8 mouse cellular contexts compared by ENCODE assay signal in genomic region chr13:78427141-78428083, GRCm38 (mm10).
DNase-seq lines count a peak whose midpoint lies in the region; ATAC-seq and TF ChIP-seq lines count a peak whose summit lies in the region.

No protein-coding gene starts in this region.

- 25% methylated on average over 24 of the region's 24 CpGs for WGBS in lung, adult 2 months

- TF ChIP-seq CTCF in lung, adult 2 months (IDR thresholded peaks at IDR 0.05; ENCODE audit: insufficient read depth, low read length), result no peak

- H3K4me1 ChIP-seq in lung, adult 2 months (ENCODE audit: control insufficient read depth, insufficient read depth, low read length), result no peaks in the 10 kb centered on the region

- peak overlapping the region; percentile 29 for H3K4me3 ChIP-seq in lung, adult 2 months (replicated peaks; ENCODE audit: extremely low read depth, low read depth, low read length)

- no peak for TF ChIP-seq POLR2A in lung, adult 2 months (IDR thresholded peaks at IDR 0.05; ENCODE audit: borderline replicate concordance, extremely low read depth, low read depth, low read length)

- peak; percentile 42 to 75 for ATAC-seq in hematopoietic stem cell, adult 5-6 weeks (replicated peaks in 1 of 2; ENCODE audit: insufficient read depth in 1 of 2, low FRiP score in 2 of 2, low TSS enrichment in 1 of 2, low read depth in 1 of 2, poor library complexity in 2 of 2, severe bottlenecking in 2 of 2)
- ATAC-seq in megakaryocyte progenitor cell, adult 5-6 weeks (replicated peaks; ENCODE audit: poor library complexity), result 0 out of 2 replicates have a peak, but pooled peaks have one; percentile 6

- no peak for DNase-seq in lung, adult 2 months
- no peak for DNase-seq in lung, postnatal 25 days (ENCODE audit: low spot score)
- peak; percentile 84 for DNase-seq in embryo, embryonic 10.5 days (ENCODE audit: low spot score)
- peak; percentile 20 to 47 for DNase-seq in left cerebral cortex, adult 9 months (ENCODE audit: low spot score in 2 of 2)
- DNase-seq in telencephalon, adult 2 months (ENCODE audit: low read depth, low spot score), result peak; percentile 39
- no peak for DNase-seq in B cell, adult 2 months

Comparison
In these comparisons a context has a peak if more than half of its experiments do, and no peak if none do; other contexts are left out.
1. DNase-seq: peak in embryo, embryonic 10.5 days (single experiment), left cerebral cortex, adult 9 months (2 of 2) and telencephalon, adult 2 months (single experiment); none in lung, adult 2 months (single experiment), lung, postnatal 25 days (single experiment) and B cell, adult 2 months (0 of 2).